Mouse (Mus musculus): ENCODE results near the gene Gm10188. TPM values are rescaled to one million over a fixed set of nuclear protein-coding genes. Genes with fewer than 3 reads are reported as not detected.

The Gm10188 gene
- total RNA-seq, 4 experiments from 2014 or later = not detected

GRCm38 (mm10) chr1:132226297-132227080 is 3.1 kb downstream of the Gm10188 start:
- no peak for DNase-seq

GRCm38 (mm10) chr1:132222166-132222565 is 7.4 kb downstream of the Gm10188 start:
- no peak for DNase-seq

DNA sequence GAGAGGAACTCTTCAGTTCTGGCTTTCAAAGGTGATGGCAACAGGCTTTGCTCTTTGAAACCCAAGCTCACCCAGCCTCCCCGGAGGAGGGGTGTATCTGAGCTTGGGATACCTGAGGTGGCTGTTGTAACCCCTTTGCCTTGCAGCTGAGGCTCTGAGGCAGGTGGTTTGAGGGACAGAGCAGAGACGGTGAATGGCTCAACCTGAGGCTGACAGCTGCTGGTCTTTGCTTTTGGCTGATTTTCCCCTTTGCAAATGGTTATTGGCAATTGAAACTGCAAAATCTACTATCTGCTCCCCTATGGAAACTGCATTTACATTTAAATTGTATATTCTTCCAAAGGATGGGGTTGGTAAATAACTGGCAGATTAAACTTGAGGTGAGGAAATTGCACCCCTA is 7.9 kb downstream of the Gm10188 start:
- DNase-seq = no peak

DNA sequence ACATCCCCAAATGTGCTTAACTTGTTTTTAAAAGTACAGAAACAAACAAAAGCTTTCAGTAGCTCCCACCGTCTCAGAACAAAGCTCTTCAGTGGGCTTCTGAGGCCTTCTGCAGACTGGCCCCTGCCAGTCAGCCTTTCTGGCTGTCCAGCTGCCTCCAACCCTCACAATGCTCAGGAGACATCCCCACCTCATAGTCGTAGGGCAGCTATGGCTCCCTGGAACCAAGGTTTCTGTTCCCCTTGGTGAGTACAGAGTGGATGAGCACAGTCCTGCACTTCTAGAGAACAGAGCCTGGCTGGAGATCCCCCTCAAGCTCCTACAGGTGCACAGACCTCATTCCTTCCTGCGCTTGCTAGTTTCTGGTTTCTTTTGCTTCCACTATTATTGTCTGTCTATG is 13.3 kb downstream of the Gm10188 start:
- DNase-seq = no peak

DNA sequence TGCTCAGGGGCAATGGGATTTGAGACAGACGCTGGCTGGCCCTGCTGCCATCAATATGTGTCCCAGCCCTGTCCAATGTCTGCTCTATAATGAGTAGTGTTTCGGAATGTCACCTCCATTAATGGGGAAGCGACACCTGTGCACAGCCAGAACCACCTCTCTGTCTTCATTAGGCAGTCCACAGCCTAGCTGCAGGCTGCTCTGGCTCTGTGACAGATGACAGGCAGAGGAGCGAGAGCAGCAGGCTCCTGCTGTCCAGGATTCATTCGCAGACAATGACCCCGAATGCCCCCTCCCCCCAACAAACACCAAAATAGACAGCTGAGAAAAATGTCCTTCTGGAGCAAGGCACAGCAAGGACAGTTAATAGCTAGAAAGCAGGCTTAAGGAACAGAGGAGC is 16.5 kb downstream of the Gm10188 start:
- no peak for DNase-seq

GRCm38 (mm10) chr1:132212218-132212617 is 17.3 kb downstream of the Gm10188 start:
- DNase-seq = peak; percentile 43

- no peak for DNase-seq
Measured at GRCm38 (mm10) chr1:132211672-132212071, 17.9 kb downstream of the Gm10188 start.

- DNase-seq = no peak
Measured at GRCm38 (mm10) chr1:132210922-132211321, 18.6 kb downstream of the Gm10188 start.

GRCm38 (mm10) chr1:132209400-132209799 is 20.2 kb downstream of the Gm10188 start:
- DNase-seq = no peak

DNA sequence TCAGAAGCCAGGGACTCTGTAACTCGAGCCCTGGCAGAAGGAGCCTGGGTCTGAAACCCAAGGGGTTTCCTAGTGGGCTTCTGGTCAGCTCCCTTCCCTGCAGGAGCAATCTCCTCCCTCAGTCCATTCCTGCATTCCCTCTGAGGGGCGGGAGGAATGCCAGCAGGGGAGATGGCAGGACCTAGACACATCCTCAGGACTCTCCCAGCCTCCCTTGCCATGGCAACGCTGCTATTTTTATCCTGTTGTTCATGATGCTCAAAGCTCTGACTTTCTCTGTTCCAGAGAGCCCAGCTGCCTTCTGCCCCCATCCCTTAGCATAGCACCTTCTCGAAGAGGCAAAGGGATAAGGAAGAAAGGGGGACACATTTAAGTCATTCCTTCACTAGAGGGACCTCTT is 21.4 kb downstream of the Gm10188 start:
- DNase-seq = no peak

DNA sequence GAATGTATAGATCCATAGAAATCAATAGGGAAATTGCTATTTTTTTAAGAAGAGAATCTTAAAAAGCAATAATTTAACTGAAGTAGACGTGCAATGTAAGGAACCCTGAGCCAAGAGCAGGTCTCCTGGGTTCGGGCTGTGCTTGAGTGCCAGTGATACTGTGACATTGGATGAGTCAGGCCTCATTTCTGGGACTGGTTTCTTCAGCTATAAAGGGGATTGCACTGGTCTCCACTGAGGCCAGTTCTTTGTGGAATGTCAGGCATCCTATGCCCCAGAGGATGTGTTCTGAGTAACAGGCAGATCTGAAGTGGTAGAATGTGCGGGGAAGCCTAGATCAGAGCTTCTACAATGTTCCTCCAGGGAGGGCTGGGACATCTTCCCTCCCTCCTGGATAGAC is 22.7 kb downstream of the Gm10188 start:
- DNase-seq = no peak

- no peak for DNase-seq
Measured at GRCm38 (mm10) chr1:132205958-132206357, 23.6 kb downstream of the Gm10188 start.

DNA sequence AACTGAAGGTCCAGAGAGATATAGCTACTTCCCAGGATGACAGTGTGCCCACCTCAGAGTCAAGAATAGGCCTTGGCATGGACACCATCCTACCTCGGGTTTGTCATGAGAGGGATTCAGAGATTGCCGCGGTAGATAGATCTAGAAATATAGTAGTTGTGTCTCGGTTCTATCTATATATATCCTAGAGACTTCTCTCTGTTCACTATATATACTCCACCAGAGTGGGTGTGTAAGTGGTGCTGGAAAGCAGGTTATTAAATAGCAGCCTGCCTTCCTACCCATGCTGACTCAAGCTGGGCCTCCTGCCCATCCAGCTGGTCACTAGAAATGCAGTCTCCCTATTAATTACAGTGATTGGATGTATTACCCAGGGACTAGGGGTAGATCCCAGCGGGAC is 26.8 kb downstream of the Gm10188 start:
- no peak for DNase-seq

- DNase-seq = no peak
Measured at GRCm38 (mm10) chr1:132201936-132202335, 27.6 kb downstream of the Gm10188 start.

GRCm38 (mm10) chr1:132201511-132201860 is 28.1 kb downstream of the Gm10188 start:
- no peak for DNase-seq

GRCm38 (mm10) chr1:132200562-132201510 is 28.7 kb downstream of the Gm10188 start:
- DNase-seq = no peak

GRCm38 (mm10) chr1:132199934-132200333 is 29.6 kb downstream of the Gm10188 start:
- no peak for DNase-seq

- DNase-seq = no peak
Measured at GRCm38 (mm10) chr1:132199244-132199643, 30.3 kb downstream of the Gm10188 start.

GRCm38 (mm10) chr1:132198401-132199071 is 31.0 kb downstream of the Gm10188 start:
- DNase-seq = no peak

- no peak for DNase-seq
Measured at GRCm38 (mm10) chr1:132197666-132198065, 31.9 kb downstream of the Gm10188 start.

- no peak for DNase-seq
Measured at GRCm38 (mm10) chr1:132196337-132196736, 33.2 kb downstream of the Gm10188 start.

DNA sequence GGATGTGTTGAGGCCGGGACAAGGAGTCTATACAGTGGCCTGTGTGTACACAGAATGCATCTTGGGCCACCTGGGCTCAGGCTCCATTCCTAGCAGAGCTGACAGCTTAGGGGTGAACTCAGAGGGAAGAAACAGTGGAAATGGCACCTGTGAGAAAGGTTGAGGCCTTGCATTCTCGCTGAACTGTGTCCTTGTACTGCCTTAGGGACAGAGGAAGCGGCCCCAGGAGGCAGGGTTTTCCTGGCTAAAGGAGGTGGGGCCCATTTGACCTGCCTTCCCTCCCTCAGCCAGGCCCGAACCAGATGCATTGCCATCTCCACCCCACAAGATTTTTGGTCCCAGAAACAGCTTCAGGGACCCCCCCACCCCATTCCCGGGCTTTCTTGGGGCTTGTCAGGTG is 33.9 kb downstream of the Gm10188 start:
- no peak for DNase-seq

DNA sequence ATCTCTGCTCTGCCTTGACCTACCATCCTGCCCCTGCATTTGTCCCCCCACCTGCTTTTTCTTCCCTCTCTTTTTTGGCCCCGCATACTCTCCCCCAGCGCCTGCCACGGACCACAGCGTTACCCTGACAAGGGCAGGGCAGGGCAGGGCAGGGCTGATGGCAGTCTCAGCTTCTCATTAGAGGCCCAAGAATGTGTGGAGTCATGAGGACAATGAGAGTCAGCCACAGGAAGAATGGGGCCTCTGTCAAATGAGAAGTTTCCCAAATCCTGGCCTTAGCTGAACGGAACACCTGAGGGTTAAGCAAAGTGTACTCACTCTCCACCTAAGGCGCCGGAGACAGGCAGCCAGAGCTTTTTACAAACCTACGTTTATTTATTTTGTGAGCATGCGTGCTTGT is 34.5 kb downstream of the Gm10188 start:
- no peak for DNase-seq
